Comparison of ENCODE assay signal across 8 mouse cellular contexts in the genomic region with DNA sequence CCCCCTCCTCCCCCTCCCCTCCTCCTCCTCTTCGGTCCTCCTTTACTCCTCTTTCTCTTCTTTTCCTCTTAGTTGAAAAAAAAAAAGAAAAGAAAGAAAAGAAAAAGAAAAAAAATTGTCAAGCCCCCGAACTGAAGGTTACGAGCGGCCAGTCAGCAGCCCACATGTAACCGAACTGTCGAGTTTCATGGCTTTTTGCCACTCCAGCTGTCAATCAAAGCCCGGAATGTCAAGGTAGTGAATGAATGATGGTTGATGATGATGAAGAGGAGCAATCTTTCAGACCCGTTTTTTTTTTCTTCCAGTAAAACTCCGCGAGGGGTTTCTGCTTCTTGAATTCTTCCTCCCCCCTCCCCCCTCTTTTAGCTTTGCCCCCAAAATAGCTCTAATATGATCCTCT. TPM values are rescaled to one million over a fixed set of nuclear protein-coding genes. Genes with fewer than 3 reads are reported as not detected.
A peak's percentile ranks its signal among the peaks of the same experiment; 100 is the strongest.
DNase-seq lines count a peak whose midpoint lies in the region; ATAC-seq and TF ChIP-seq lines count a peak whose summit lies in the region.

No protein-coding gene starts in this region.

- H3K9me3 ChIP-seq in embryonic facial prominence, embryonic 12.5 days = no peaks in the 10 kb centered on the region
- no peaks in the 10 kb centered on the region for H3K9me3 ChIP-seq in hindbrain, embryonic 16.5 days (ENCODE audit: control insufficient read depth, low read length)

- peaks cover 13% of the 10 kb centered on the region; the same call in 1 of the 2 replicates for H3K4me1 ChIP-seq in embryonic facial prominence, embryonic 12.5 days
- H3K4me1 ChIP-seq in hindbrain, embryonic 16.5 days (ENCODE audit: control insufficient read depth, insufficient read depth, low read depth, low read length) = no peaks in the 10 kb centered on the region; the same call in 1 of the 2 replicates

- no peak for DNase-seq in left cerebral cortex, adult 2 months (ENCODE audit: extremely low spot score in 1 of 2, low spot score in 2 of 2)
- no peak for DNase-seq in left cerebral cortex, postnatal 10 days (ENCODE audit: extremely low spot score in 1 of 2, low spot score in 2 of 2)
- DNase-seq in lung, postnatal 36 days = peak; percentile 27
- no peak for DNase-seq in left cerebral cortex, postnatal 14 days (ENCODE audit: low spot score in 2 of 2)
- DNase-seq in thymus, postnatal 36 days = no peak
- no peak for DNase-seq in urinary bladder, postnatal 10 days (ENCODE audit: low spot score)

- H3K27me3 ChIP-seq in embryonic facial prominence, embryonic 12.5 days = no peaks in the 10 kb centered on the region
- no peaks in the 10 kb centered on the region for H3K27me3 ChIP-seq in hindbrain, embryonic 16.5 days (replicated peaks; ENCODE audit: control insufficient read depth, insufficient read depth, low read length)

- H3K36me3 ChIP-seq in embryonic facial prominence, embryonic 12.5 days = no peaks in the 10 kb centered on the region
- no peaks in the 10 kb centered on the region for H3K36me3 ChIP-seq in hindbrain, embryonic 16.5 days (ENCODE audit: control insufficient read depth, insufficient read depth, low read length)

- H3K4me2 ChIP-seq in embryonic facial prominence, embryonic 12.5 days (replicated peaks) = peak overlapping the region; percentile 63
- H3K4me2 ChIP-seq in hindbrain, embryonic 16.5 days (ENCODE audit: low read length) = peak overlapping the region; percentile 64

- ATAC-seq in embryonic facial prominence, embryonic 12.5 days (ENCODE audit: insufficient number of reproducible peaks, insufficient read depth, low FRiP score, low TSS enrichment) = no peak
- ATAC-seq in hindbrain, embryonic 16.5 days = no peak

- H3K27ac ChIP-seq in left cerebral cortex, adult 2 months = peak overlapping the region; percentile 84
- peak overlapping the region; percentile 97 for H3K27ac ChIP-seq in embryonic facial prominence, embryonic 12.5 days
- peak overlapping the region; percentile 91 for H3K27ac ChIP-seq in hindbrain, embryonic 16.5 days (ENCODE audit: low read depth, low read length)

- TF ChIP-seq CTCF in left cerebral cortex, adult 2 months (IDR thresholded peaks at IDR 0.05) = no peak

- peak overlapping the region; percentile 60 for H3K4me3 ChIP-seq in left cerebral cortex, adult 2 months
- H3K4me3 ChIP-seq in embryonic facial prominence, embryonic 12.5 days = peak overlapping the region; percentile 76
- H3K4me3 ChIP-seq in hindbrain, embryonic 16.5 days (ENCODE audit: low read length) = peak overlapping the region; percentile 59

- peak overlapping the region; percentile 93 for H3K9ac ChIP-seq in embryonic facial prominence, embryonic 12.5 days
- H3K9ac ChIP-seq in hindbrain, embryonic 16.5 days (ENCODE audit: low read depth, low read length) = peak overlapping the region; percentile 82

- intact Hi-C loops in left cerebral cortex, adult 2 months (cut with DNase I) = no loop called here
- intact Hi-C loops in left cerebral cortex, postnatal 10 days (cut with DNase I) = loop anchor here (5.0 to 10.0 kb wide), 2 partner anchors 410 to 798 kb away; no protein-coding TSS in a partner anchor
- intact Hi-C loops in left cerebral cortex, postnatal 14 days (cut with DNase I) = no loop called here

- WGBS in embryonic facial prominence, embryonic 12.5 days = under 1% methylated on average over 10 of the region's 10 CpGs
- under 1% methylated on average over 10 of the region's 10 CpGs for WGBS in hindbrain, embryonic 16.5 days

RNA-seq across cellular contexts. Expression of gene Meis2, which starts 0.6 kb away (rescaled TPM):
- total RNA-seq in left cerebral cortex, adult 2 months (2021) = 100 to 1,000 TPM; 110 to 116 TPM
- total RNA-seq in left cerebral cortex, postnatal 10 days (2021) = 100 to 1,000 TPM in 1 of 2 experiments, 10 to 100 TPM in 1; 98.2 to 110 TPM
- 71.2 and 71.7 TPM in 2 replicates for polyA plus RNA-seq in embryonic facial prominence, embryonic 12.5 days (2016; fragmentation: Nextera tagmentation; extraction: Ambion mirVana)
- polyA plus RNA-seq in hindbrain, embryonic 16.5 days (2015; fragmentation: Nextera tagmentation; extraction: Ambion mirVana) = 128 and 131 TPM in 2 replicates
- total RNA-seq in left cerebral cortex, postnatal 14 days (2021) = 10 to 100 TPM; 80.8 to 89.3 TPM
